Mouse (Mus musculus) frontal cortex, postnatal 14 days (tissue): ENCODE measurements at regions not wholly inside any gene's neighbourhood (a gene's known extent, or its start where the extent isn't known, plus 50 kb on each side); places are given as distances from the start of the nearest gene placed in this dataset.
"Not testable (repeated sequence)": the region's sequence is repeated elsewhere in the genome, so short reads cannot be mapped to it uniquely, and the experiment has no call there.

Source experiments
- DNase-seq, 2 experiments: peaks; one replicate each; pipeline ENCODE4 v3.0.0; 2022; ENCODE audit warnings: low spot score in 2 of 2

DNA sequence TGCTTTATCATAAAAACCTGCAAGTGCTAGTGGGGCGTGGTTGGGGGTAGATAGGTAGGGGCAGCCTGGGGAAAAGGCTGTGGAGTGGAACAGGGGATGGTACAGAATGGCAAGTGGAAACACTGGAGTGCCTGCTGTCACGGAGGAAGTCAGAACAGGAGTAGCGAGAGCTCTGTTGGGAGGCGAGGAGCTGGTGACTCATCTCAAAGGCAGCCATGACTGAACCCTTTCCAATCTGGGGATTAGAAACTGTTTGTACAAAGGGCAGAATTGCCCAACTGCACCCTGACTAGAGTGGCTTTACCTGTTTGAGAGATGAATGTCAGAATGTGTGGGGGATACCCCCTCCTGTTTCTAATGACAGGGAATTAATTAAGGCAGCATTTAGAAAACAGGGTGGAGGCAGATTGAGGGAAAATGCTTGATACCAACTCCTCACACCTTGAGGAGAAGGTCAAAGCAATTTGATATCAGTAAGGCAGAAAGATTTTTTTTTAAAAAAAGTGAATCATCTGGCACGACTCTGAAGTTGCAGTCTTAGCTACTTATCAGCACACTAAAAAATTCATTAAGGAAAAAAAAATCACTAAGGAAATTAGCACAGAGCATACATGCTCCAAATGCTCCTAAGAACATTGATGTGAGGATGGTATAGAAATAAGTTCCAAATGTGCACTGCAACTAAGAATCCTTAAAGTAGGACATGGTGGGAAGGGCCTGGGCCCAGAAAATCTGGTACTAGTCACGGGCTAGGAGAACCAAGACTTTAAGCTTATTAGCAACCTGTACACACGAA, 54.7 kb upstream of the Usp25 start:
- DNase-seq, result no peak

DNA sequence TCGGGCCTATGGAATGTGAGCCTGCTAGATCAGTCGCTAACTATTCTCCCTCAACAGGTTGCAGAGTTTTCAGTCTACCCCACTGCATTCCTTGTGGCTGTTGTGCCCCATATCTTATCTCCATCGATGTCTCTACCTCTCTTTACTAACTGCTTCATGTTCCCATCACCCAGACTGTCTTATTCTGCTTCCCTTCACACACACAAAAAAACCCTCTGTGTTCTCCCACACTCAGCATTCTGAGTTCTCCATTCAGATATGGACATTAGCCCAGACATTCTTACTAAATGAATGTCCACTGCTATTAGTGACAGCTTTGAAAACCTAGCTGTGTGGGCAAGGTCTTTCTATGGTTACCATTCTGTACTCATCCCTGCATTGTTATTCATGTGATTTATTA, 56.0 kb upstream of the Usp25 start:
- DNase-seq, result no peak

DNA sequence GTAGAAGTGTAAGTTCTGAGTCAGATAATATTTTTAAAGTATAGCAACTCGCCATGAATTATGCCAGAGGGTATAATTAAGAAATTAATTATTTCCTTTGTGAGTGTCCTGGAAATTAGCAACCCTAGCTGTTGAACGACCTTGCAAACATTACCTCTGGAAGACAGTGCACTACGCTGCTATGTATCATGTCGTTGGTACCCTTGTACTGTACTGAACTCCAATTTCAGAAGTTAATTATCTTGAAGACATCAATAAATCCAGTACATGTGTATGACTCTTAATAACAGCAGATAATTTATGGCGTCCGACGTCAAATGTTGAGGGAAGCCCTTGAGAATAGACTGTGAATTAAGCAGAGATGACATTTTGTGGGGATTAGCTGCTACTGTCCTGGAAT, 56.4 kb upstream of the Usp25 start:
- no peak for DNase-seq

DNA sequence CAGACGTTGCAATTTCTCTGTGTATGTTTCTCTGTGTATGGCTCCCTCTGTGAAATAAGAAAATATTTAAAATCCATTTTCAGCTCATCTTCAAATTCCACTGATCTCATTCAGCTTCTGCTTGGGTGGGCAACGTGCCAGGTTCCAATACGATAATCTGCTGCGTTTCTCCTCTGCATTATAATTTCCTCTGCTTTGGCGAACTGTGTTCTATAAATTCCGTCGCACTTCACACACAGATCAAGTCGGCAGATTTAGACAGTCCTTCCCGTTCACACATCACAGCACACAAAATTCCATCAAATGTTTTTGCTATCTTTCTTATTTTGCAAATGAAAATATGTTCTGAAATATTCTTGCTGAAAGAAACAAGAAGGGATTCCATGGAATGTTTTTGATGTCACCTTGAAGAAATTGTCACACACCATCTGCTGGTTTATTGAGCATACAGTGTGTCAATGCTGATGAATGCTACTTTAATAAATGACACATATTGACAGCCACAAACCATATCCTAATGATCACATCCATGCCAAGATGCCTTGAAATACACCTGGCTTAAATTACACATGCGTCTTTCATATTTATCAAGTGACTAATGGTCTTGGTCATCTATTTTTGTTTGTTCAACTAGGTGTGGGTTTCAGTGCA, 62.5 kb upstream of the Usp25 start:
- DNase-seq, result peak; percentile 39 to 52

DNA sequence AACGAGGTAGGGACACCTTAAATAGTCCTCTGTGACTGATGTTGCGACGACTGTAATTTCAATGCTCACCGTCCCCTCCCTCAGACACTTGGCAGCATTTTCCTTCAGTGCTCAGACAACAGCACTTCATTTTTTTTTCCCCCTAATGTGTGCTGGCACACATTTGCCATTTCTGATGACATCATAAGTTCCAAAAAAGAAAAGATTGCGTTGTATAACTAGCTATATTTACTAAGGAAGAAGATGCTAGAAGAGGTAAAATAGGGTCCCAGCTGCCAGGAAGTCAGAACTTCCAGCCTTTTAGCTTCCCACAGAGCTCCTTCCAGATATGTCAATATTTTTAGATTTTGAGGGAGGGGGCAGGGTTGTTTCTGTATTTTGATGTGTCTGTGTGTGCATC, 66.5 kb upstream of the Usp25 start:
- DNase-seq, result no peak

DNA sequence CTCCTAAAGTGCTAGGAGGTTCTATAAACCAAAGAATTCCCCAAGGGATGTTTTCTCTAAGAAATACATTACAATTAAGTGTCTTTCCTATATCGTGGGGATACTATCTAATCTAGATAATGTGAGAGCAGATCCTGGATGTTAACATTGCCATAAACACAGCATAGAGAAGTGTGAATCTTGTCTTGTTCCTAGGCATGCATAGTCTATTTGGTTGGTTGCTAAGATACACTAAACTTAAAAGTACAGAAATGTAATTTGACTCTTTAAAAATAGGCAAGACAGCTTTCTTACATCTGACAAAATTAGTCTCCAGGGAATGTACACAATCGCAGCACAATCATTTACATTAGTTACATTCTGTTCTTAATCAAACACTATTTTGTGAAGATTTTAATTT, 75.4 kb upstream of the Usp25 start:
- DNase-seq, result no peak

DNA sequence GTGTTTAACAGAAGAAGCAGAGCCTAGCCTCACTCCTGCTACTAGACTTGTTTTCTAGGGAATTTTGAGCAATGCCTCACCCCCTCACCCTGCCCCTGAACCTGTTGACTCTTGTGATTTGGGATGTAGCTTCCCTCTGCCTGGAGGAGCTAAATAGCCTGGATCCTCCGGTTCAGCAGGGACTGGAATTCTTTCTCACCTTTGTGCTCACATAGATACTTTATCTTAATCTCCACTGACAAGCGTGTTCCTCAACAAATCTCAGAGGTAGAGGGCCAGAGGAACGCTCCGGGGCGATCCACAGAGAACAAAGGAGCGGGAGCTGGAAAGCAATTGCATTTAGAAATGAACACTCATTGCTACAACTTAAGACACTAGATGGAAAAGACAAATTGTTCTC, 85.6 kb upstream of the Usp25 start:
- no peak for DNase-seq

DNA sequence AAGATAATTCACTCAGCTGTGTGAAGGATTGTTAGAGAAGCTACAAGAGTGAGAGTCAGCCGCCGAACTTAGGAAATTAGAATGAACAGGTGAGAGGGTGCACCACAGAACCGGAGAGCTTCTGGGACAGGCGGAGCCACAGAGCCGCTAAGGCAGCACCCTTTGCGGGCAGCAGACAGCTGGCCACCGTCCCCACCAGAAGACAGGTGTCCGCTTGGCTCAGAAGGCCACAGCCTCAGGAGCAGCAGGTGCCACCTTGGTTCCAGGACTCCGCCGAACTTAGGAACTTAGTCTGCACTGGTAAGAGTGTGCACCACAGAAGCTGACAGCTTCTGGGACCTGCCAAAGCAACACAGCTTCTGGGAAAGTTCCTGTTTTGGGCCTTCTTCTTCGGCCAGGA, 93.4 kb upstream of the Usp25 start:
- DNase-seq, result not testable (repeated sequence)

DNA sequence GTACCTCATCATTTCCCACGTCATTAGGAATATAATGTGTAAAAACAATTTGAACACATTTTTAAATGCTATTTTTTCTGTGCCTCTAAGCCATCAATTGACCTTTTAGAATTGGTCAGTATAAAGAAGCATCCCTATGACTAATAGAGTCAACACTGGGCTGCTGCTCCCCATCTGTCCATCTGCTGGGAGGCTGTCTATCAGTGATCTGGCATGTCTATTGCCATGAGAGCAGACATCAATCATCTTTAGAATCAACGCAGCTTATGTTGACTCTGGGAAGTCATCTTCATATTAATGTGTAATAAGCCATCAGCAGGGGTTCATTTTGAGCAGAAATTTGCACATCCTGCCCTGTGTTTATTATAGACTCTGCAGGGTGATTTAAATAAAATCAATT, 94.9 kb upstream of the Usp25 start:
- DNase-seq, result no peak

DNA sequence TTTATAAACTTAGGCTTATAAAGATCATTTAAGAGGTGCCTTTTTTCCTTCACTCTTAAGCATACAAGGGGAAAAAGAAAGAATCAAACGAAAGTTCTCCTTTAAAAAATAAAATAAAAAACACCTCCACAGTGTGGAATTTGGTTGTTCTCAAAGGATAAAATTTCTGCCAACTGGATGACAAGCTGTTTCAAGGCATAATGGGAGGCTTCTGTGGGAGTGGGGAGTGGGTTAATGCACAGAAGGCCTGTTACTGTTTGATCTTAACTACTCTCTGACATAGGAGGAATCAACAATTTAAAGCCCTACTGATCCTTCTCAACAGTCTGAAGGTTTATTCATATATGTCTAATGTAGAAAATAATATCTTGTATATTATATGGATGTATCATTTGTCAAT, 99.2 kb upstream of the Usp25 start:
- no peak for DNase-seq

DNA sequence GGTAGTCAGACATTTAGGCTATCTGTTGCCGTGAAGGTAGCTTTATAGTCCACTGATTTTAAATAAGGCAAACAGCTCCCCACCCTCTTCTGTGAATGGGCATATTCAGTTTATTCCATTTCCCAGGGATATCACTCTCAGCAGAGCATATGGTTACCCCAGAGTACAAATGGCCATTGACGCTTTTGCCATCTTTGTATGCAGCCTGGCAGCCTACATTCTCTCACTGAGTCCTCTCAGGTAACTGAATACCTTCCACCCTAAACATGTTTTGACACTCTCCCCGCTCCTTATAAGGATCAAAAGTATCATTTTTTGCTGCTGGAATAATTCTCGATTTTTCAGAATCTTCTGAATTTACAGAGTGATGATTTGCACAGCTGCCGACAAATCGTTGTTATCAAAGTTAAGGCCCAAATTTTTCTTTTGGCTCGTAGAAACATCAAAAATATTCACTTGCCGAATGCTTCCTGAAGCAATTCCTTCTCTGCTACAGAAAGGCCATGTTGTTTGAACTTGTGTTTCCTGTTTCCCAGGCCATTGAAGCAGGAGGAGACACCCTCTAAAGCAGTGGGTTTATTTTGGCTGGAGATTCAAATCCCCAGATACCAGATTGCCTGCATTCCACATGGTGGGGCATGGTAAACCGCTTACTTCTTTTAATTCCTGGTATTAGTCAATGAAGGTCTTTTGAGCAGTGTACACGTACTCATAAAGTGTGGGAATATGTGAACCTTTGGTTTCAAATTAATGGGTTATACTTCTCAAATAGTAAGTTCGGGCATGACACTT, 108.1 kb upstream of the Usp25 start:
- no peak for DNase-seq

DNA sequence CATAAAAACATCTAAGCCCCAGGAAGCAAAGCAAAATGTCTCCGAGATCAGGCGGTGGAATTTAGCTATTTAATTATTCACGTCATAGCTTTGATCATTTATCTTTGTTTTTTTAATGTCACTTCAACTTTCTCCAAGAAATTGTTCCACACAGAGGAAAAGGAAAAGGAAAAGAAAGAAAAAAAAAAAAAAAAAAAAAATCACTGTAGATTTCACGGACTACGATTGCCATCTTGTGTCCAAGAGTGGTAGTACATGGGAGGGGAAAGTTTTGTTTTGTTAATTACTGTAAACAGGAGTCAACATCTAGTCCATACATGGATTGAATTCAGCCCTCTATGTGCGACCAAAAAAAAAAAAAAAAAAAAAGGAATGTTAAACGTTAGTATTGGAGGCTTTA, 114.4 kb upstream of the Usp25 start:
- no peak for DNase-seq

DNA sequence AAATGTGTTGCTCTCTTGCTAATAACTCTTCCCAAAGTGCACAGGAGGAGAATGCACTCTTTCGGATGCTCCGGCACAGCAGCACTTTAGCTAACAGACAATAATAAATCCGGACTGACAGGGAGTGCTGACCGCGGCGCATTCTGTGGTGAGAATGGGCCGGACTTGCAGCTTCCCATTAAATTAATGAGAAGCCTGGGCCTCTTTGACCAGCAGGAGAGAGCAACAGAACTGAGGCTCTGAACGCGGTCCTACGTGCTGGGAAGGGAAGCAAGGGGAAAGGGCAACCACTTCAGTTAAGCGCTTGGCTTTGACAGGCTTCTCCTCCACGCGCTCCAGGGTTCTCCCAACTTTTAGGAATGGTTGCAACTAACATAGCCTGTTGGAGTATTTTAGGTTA, 117.2 kb upstream of the Usp25 start:
- DNase-seq, result no peak

DNA sequence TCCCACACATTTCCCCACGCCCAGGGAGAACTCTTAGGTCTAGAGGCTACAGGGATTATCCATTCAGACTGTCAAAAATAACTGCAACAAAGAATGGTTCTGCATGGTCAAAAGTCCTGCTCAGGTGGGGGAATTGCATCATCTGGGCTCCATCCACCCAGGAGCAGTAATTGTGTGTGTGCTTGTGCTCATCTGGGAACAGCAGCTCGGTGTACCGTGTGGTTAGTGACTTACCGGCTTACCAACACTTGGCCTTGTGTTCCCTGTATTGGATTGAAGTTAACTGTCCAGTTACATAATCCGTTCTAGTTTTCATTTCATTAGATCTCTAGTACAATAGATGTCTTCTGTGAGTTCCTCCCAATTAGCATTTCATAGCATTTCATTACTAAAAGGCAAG, 117.7 kb upstream of the Usp25 start:
- no peak for DNase-seq

DNA sequence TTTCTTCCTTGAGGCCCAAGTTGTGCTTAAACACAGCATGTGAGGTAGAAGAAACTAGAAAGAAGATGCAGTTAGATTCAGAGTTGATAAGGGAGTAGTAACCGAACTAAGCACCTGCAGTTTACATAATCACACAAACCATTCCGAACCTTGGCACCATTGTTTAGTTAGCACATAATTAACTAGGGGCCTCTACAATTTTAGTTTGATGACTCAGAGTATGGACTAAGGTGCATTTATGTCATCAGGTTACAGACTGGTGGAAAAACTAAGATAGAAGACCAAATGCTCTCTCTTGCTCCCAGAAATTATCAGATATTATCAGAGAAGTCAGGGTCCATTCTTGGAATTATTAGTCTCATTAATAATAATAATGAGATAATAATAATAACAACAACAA, 134.9 kb upstream of the Usp25 start:
- no peak for DNase-seq

DNA sequence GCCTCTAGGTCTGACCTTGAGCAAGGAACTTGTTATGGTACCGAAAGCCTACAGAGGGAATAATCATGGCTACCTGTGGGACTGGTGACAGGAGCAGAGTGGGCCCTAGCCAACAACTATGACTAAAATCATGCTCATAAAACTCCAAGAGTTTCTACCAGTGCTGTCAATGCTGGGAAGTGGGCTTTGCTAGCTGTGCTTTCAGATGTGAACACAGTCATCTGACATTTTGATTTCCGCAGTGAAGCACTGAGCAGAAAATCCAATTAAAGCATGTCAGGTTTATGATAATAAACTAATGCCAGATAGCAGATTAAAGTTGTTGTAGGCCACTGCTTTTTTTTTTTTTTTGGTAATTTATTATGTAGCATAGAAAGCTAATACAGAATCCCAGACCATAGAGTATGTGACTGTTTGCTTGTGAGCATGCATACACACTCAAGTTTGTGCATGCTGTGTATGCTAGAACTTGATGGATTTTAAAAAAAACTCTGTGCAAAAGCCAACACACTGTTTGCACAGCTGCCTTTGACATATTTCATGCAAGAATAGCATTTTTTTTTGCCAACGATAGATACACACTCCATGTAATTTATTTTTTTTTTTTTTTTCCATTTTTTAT, 138.0 kb upstream of the Usp25 start:
- no peak for DNase-seq

DNA sequence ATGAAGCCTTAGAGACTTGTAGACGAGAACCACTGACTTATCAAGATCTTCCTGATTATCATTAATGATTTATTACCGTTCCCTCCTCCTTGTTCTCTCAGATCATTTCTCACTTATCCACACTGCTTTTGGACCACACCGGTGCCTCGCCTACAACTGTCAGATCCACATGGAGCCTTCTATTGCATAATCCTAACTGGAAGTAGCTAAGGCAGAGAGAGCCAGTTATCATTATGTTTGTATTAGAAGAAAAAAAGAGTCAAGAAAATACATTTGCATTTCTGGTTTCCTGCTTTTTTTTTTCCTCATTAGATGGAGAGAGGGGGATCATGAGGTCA, 147.1 kb upstream of the Usp25 start:
- DNase-seq, result no peak

DNA sequence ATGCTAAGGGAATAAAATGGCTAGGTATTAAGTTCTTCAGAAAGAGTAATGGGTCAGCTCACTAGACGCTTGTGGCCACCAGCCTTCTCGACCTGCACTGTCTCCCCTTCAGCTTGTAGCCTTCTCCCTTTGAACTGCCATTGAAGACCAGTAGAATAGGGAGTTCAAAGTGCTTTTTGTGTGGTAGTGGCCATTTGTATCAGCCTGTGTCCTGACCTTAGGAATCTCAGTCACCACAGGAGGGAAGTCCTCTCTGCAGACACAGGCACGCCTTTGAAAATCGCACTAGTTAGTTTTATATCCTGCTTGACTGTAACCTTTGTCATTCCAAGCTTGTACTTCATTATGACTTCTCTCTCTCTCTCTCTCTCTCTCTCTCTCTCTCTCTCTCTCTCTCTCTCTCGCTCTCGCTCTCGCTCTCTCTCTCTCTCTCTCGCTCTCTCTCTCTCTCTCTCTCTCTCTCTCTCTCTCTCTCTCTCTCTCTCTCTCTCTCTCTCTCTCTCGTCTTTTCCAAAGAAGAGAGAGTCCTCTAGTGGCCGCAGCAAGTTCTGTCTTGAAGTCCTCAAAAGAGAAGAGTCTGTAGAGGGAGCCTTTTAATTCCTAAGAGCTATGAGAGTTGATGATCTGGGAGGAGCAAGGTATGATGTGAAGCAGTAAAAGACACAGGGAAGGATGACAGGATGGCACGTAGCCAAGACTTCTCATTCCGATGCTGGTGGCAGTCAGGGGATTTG, 147.6 kb upstream of the Usp25 start:
- peak; percentile 20 to 24 for DNase-seq

DNA sequence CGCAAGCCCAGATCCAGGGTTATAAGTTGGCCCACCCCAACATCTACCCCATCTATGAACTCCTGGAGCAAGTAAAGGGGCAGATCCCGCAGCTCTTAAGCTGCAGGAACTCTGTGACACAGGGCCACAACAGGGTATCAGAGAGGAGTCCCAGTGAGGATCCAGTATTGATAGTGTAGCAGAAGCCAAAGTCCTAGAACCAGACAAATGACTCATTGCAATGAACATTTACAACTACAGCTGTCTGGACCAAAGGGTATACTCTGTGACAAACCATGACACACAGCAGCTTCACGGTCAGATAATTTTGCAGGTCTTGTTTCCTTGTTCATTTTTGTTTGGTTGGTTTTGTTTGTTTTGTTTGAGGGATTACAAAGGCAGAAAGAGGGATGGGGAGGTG, 149.1 kb upstream of the Usp25 start:
- no peak for DNase-seq

DNA sequence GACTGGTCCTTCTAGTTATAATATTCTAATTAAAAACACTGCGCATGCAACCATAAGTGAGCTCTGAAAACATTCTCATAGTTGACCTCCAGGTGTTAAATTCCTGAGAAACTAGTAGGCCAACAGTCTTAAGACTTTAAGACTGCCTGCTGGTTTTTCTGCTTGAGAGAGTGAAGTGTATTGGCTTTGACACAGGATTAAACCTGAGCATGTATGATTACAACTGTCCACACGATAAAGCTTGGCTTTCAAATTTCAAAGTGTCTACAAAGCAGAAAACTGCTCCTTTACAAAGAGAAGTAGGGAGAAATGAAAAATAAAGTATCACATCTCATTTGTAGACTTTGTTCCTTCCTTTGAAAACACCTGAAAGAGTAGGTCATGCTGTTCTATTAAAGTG, 157.7 kb upstream of the Usp25 start:
- DNase-seq, result no peak

DNA sequence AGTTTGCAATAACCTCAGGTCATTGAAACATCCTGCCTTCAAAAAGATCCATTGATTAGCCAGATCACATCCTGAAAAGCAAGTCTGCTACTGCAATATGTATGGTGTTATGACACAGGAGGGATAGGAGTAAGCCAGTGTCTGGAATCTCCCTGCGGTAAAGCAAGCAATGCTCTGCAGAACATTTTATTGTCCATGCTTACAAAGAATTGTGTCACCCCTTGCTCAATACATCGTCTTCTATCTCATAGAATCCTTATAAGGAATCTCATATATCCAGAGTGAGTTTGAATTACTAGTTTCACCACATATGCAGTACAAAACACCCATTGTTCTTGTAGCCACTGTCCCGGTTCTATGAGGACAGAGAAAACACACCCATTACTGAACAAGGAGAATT, 162.1 kb upstream of the Usp25 start:
- DNase-seq, result no peak

DNA sequence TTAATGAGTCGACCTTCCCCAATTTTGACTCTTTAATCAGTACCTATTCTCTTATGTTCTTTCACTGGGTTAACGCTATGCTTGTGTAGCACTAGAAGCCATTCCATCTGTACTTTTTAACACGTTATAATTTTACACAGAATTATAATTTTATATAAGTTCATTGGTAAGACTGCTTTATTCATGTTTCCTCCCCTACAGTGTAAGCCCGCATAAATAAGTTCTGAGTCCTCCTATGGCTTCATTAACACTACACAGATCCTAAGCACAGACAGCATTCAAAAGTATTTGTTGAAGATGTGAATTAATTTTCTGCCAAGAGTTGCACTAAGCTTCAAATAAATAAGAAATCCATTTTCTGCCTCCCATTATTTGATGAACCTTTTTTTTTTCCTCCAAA, 176.1 kb upstream of the Usp25 start:
- no peak for DNase-seq
